Mouse (Mus musculus): ENCODE results near the gene Aco1.

GRCm38 (mm10) chr4:40153500-40153899 is 10.6 kb downstream of the Aco1 start:
- TF ChIP-seq CTCF (IDR thresholded peaks at IDR 0.05; ENCODE audit: low read depth) = no peak
- no peak for TF ChIP-seq EP300 (IDR thresholded peaks at IDR 0.05; ENCODE audit: low read depth)
